Mouse (Mus musculus): ENCODE results near the gene Ctnnd2.

GRCm38 (mm10) chr15:30776931-30777330, 604.5 kb downstream of the Ctnnd2 start:
- TF ChIP-seq CTCF (IDR thresholded peaks at IDR 0.05; ENCODE audit: control insufficient read depth, insufficient read depth, low read length) (no peak), POLR2A (IDR thresholded peaks at IDR 0.05; ENCODE audit: borderline replicate concordance, control insufficient read depth, low read depth, low read length) (no peak)
